Mouse (Mus musculus) heart, postnatal 25 days (tissue): ENCODE measurements around the gene Abcg2. TPM values are rescaled to one million over a fixed set of nuclear protein-coding genes. Genes with fewer than 3 reads are reported as not detected.

ENCODE experiments used
- DNase-seq: peaks from one replicate; pipeline ENCODE4 v3.0.0; 2022; ENCODE audit warnings: low spot score
- intact Hi-C: fragments of 180-260 bp; cut with DNase I; formaldehyde crosslinking; loops from one replicate; pipeline ENCODE4 v1.15.1; 2025
- total RNA-seq, 2 experiments: library from RNA; stranded (reverse); gene quantifications; 2 replicates each; pipeline ENCODE4 v1.2.3; 2021

The Abcg2 gene
- total RNA-seq, 2 experiments from 2014 or later = 23.9 to 30.4 TPM

- intact Hi-C loops = no loop called here
- DNase-seq = no peak
Observed at GRCm38 (mm10) chr6:58735090-58735489, 150.8 kb downstream of the Abcg2 start.

Other genes with a start within 250 kb of the Abcg2 start
- not detected for gene Vmn1r30, start 141.1 kb upstream of the Abcg2 start, total RNA-seq
- not detected for gene Vmn1r31, start 109.2 kb upstream of the Abcg2 start, total RNA-seq
- 10 to 100 TPM; 34.5 to 63.2 TPM for gene Herc3, start 246.9 kb downstream of the Abcg2 start, total RNA-seq